Mouse (Mus musculus): ENCODE data around the gene Teddm2. TPM values are rescaled to one million over a fixed set of nuclear protein-coding genes. Genes with fewer than 3 reads are reported as not detected.
"Not testable (repeated sequence)": the region's sequence is repeated elsewhere in the genome, so short reads cannot be mapped to it uniquely, and the experiment has no call there.

Gene Teddm2
- polyA plus RNA-seq, 1 experiment from 2014 or later, result 0.53 TPM

GRCm38 (mm10) chr1:153891442-153891841 lies 8.6 kb downstream of the Teddm2 start, which contains the start of gene Teddm1a:
Teddm1a (plus strand) TSS chr1:153891742.
- no peak for ATAC-seq
- no peaks in the 10 kb centered on the region for H3K27me3 ChIP-seq (ENCODE audit: insufficient read depth, low read length)

GRCm38 (mm10) chr1:153890121-153890520 lies 9.9 kb downstream of the Teddm2 start:
- no peak for DNase-seq
- TF ChIP-seq EP300 (IDR thresholded peaks at IDR 0.05; ENCODE audit: low read depth) (no peak), CTCF (IDR thresholded peaks at IDR 0.05; ENCODE audit: low read depth) (no peak)
- ATAC-seq, result no peak
- no peaks in the 10 kb centered on the region for H3K36me3 ChIP-seq (replicated peaks; ENCODE audit: insufficient read depth, low read length)
- H3K4me2 ChIP-seq (ENCODE audit: low read depth, low read length), result no peak overlapping the region
- H3K9ac ChIP-seq (replicated peaks), result no peak overlapping the region
- no peaks in the 10 kb centered on the region for H3K27me3 ChIP-seq (ENCODE audit: insufficient read depth, low read length)
- WGBS (ENCODE audit: insufficient replicate concordance), result 87% methylated on average over 10 of the region's 10 CpGs
- H3K4me3 ChIP-seq (ENCODE audit: low read depth, low read length), result no peak overlapping the region
- no peak overlapping the region for H3K27ac ChIP-seq (ENCODE audit: low read depth)
- H3K9me3 ChIP-seq (ENCODE audit: low read length), result no peaks in the 10 kb centered on the region
- no peaks in the 10 kb centered on the region for H3K4me1 ChIP-seq (ENCODE audit: insufficient read depth)

More at GRCm38 (mm10) chr1:153891442-153891841, 8.6 kb downstream of the Teddm2 start, which contains the start of gene Teddm1a:
- Histone ChIP-seq H3K27ac (ENCODE audit: low read depth) (no peak within 1 kb of the TSS), H3K9ac (replicated peaks) (no peak within 1 kb of the TSS), H3K4me3 (ENCODE audit: low read depth, low read length) (no peak within 1 kb of the TSS), H3K36me3 (replicated peaks; ENCODE audit: insufficient read depth, low read length) (no peaks in the 10 kb centered on the region), H3K9me3 (ENCODE audit: low read length) (no peaks in the 10 kb centered on the region), H3K4me1 (ENCODE audit: insufficient read depth) (no peaks in the 10 kb centered on the region), H3K4me2 (ENCODE audit: low read depth, low read length) (no peak within 1 kb of the TSS)
- TF ChIP-seq EP300 (IDR thresholded peaks at IDR 0.05; ENCODE audit: low read depth) (no peak), CTCF (IDR thresholded peaks at IDR 0.05; ENCODE audit: low read depth) (no peak)
- no peak for DNase-seq
- 20% methylated on average over 4 of the region's 4 CpGs for WGBS (ENCODE audit: insufficient replicate concordance)

- no peak overlapping the region for H3K4me3 ChIP-seq (ENCODE audit: low read depth, low read length)
- no peak overlapping the region for H3K27ac ChIP-seq (ENCODE audit: low read depth)
- ATAC-seq, result no peak
- no peak overlapping the region for H3K9ac ChIP-seq (replicated peaks)
- no peaks in the 10 kb centered on the region for H3K4me1 ChIP-seq (ENCODE audit: insufficient read depth)
- WGBS (ENCODE audit: insufficient replicate concordance), result 56% methylated on average over 17 of the region's 17 CpGs
- H3K9me3 ChIP-seq (ENCODE audit: low read length), result no peaks in the 10 kb centered on the region
- no peak for TF ChIP-seq CTCF (IDR thresholded peaks at IDR 0.05; ENCODE audit: low read depth)
- no peak for TF ChIP-seq EP300 (IDR thresholded peaks at IDR 0.05; ENCODE audit: low read depth)
- no peaks in the 10 kb centered on the region for H3K36me3 ChIP-seq (replicated peaks; ENCODE audit: insufficient read depth, low read length)
- no peak for DNase-seq
- H3K4me2 ChIP-seq (ENCODE audit: low read depth, low read length), result no peak overlapping the region
- no peaks in the 10 kb centered on the region for H3K27me3 ChIP-seq (ENCODE audit: insufficient read depth, low read length)
Observed at GRCm38 (mm10) chr1:153886024-153886633, 13.9 kb downstream of the Teddm2 start.

GRCm38 (mm10) chr1:153880391-153880790 lies 19.6 kb downstream of the Teddm2 start:
- H3K4me1 ChIP-seq (ENCODE audit: insufficient read depth); H3K9ac ChIP-seq (replicated peaks); H3K9me3 ChIP-seq (ENCODE audit: low read length); H3K27ac ChIP-seq (ENCODE audit: low read depth); ATAC-seq; H3K27me3 ChIP-seq (ENCODE audit: insufficient read depth, low read length); H3K4me3 ChIP-seq (ENCODE audit: low read depth, low read length); H3K4me2 ChIP-seq (ENCODE audit: low read depth, low read length); H3K36me3 ChIP-seq (replicated peaks; ENCODE audit: insufficient read depth, low read length); DNase-seq: not testable (repeated sequence)
- WGBS (ENCODE audit: insufficient replicate concordance), result 90% methylated on average over 17 of the region's 17 CpGs

GRCm38 (mm10) chr1:153874045-153874444 lies 26.0 kb downstream of the Teddm2 start, which contains the start of gene Teddm1b:
Teddm1b (plus strand) TSS chr1:153874345.
- Histone ChIP-seq H3K4me3 (ENCODE audit: low read depth, low read length) (no peak within 1 kb of the TSS), H3K36me3 (replicated peaks; ENCODE audit: insufficient read depth, low read length) (no peaks in the 10 kb centered on the region), H3K27me3 (ENCODE audit: insufficient read depth, low read length) (no peaks in the 10 kb centered on the region), H3K4me2 (ENCODE audit: low read depth, low read length) (no peak within 1 kb of the TSS), H3K9me3 (ENCODE audit: low read length) (no peaks in the 10 kb centered on the region), H3K4me1 (ENCODE audit: insufficient read depth) (no peaks in the 10 kb centered on the region), H3K9ac (replicated peaks) (no peak within 1 kb of the TSS), H3K27ac (ENCODE audit: low read depth) (no peak within 1 kb of the TSS)
- no peak for TF ChIP-seq EP300 (IDR thresholded peaks at IDR 0.05; ENCODE audit: low read depth)
- TF ChIP-seq CTCF (IDR thresholded peaks at IDR 0.05; ENCODE audit: low read depth), result no peak
- ATAC-seq (no peak), DNase-seq (no peak)
- WGBS (ENCODE audit: insufficient replicate concordance), result 79% methylated on average over 6 of the region's 6 CpGs

GRCm38 (mm10) chr1:153855946-153856345 lies 44.1 kb downstream of the Teddm2 start:
- TF ChIP-seq EP300 (IDR thresholded peaks at IDR 0.05; ENCODE audit: low read depth) (no peak), CTCF (IDR thresholded peaks at IDR 0.05; ENCODE audit: low read depth) (no peak)
- ATAC-seq (no peak), DNase-seq (no peak)
- Histone ChIP-seq H3K9me3 (ENCODE audit: low read length) (no peaks in the 10 kb centered on the region), H3K4me3 (ENCODE audit: low read depth, low read length) (no peak overlapping the region), H3K4me1 (ENCODE audit: insufficient read depth) (no peaks in the 10 kb centered on the region), H3K27me3 (ENCODE audit: insufficient read depth, low read length) (no peaks in the 10 kb centered on the region), H3K27ac (ENCODE audit: low read depth) (no peak overlapping the region), H3K9ac (replicated peaks) (no peak overlapping the region), H3K36me3 (replicated peaks; ENCODE audit: insufficient read depth, low read length) (no peaks in the 10 kb centered on the region), H3K4me2 (ENCODE audit: low read depth, low read length) (no peak overlapping the region)
- WGBS (ENCODE audit: insufficient replicate concordance), result 65% methylated on average over 8 of the region's 8 CpGs

GRCm38 (mm10) chr1:153852696-153853095 lies 47.3 kb downstream of the Teddm2 start:
- H3K36me3 ChIP-seq (replicated peaks; ENCODE audit: insufficient read depth, low read length); H3K9ac ChIP-seq (replicated peaks); H3K4me2 ChIP-seq (ENCODE audit: low read depth, low read length); DNase-seq; H3K9me3 ChIP-seq (ENCODE audit: low read length); H3K4me1 ChIP-seq (ENCODE audit: insufficient read depth); H3K27ac ChIP-seq (ENCODE audit: low read depth); H3K27me3 ChIP-seq (ENCODE audit: insufficient read depth, low read length); ATAC-seq; H3K4me3 ChIP-seq (ENCODE audit: low read depth, low read length): not testable (repeated sequence)
- WGBS (ENCODE audit: insufficient replicate concordance), result 42% methylated on average over 7 of the region's 7 CpGs

Data from liver, postnatal 0 days (tissue).